8 mouse cellular contexts compared by ENCODE assay signal in the genomic region with DNA sequence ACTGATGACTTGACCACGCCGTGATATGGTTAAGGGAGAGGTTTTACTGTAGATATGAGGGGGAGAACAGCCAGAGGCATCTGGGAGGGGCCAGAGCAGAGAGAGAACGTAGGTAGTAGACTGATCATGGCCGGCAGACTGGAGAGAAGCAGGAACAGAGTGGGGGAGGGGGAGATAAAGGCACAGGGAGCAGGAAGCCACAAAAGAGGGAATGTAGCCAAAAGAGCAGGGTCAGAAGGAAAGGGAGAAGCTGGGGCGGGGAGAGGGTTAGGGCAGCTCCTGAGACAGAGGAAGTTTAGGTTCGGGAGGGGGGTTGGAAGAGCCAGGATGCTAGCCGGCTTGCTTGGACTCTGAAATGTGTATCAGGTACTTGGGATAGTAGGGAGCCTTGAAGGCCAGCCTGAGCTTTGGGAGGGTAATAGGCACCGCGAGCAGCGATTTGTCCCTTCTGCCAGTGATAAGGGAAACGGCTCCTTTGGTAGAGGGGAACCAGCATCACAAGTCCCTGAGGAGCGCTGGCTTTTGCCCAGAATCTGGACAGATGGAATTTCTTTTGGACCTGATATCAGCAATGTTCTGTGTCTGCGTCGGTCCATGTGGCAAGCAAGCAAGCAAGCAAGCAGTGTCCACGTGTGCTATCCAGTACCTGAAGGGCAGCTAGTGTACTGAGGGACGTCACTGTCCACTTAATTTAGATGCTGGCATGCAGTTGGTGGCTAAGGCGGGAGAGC. TPM values are rescaled to one million over a fixed set of nuclear protein-coding genes. Genes with fewer than 3 reads are reported as not detected.
DNase-seq lines count a peak whose midpoint lies in the region; ATAC-seq lines count a peak whose summit lies in the region.

No protein-coding gene starts in this region.

- H3K27ac ChIP-seq in embryonic facial prominence, embryonic 15.5 days (replicated peaks) = no peak overlapping the region
- H3K27ac ChIP-seq in limb, embryonic 13.5 days = no peak overlapping the region
- peak overlapping the region; percentile 25; the same call in 1 of the 2 replicates for H3K27ac ChIP-seq in midbrain, embryonic 12.5 days (replicated peaks)

- H3K4me2 ChIP-seq in embryonic facial prominence, embryonic 15.5 days (replicated peaks) = peak overlapping the region; percentile 40
- H3K4me2 ChIP-seq in limb, embryonic 13.5 days (replicated peaks) = peak overlapping the region; percentile 54
- H3K4me2 ChIP-seq in midbrain, embryonic 12.5 days (replicated peaks) = peak overlapping the region; percentile 39

- no peak overlapping the region for H3K9ac ChIP-seq in embryonic facial prominence, embryonic 15.5 days
- no peak overlapping the region; the same call in 1 of the 2 replicates for H3K9ac ChIP-seq in limb, embryonic 13.5 days
- H3K9ac ChIP-seq in midbrain, embryonic 12.5 days (replicated peaks) = no peak overlapping the region; the same call in 1 of the 2 replicates

- no peaks in the 10 kb centered on the region for H3K9me3 ChIP-seq in embryonic facial prominence, embryonic 15.5 days (replicated peaks)
- H3K9me3 ChIP-seq in limb, embryonic 13.5 days = no peaks in the 10 kb centered on the region
- H3K9me3 ChIP-seq in midbrain, embryonic 12.5 days = no peaks in the 10 kb centered on the region

- no peaks in the 10 kb centered on the region; the same call in 1 of the 2 replicates for H3K27me3 ChIP-seq in embryonic facial prominence, embryonic 15.5 days
- no peaks in the 10 kb centered on the region for H3K27me3 ChIP-seq in limb, embryonic 13.5 days
- peaks cover 17% of the 10 kb centered on the region for H3K27me3 ChIP-seq in midbrain, embryonic 12.5 days

- WGBS in embryonic facial prominence, embryonic 15.5 days = 25% methylated on average over 17 of the region's 17 CpGs
- 30% methylated on average over 17 of the region's 17 CpGs for WGBS in limb, embryonic 13.5 days
- WGBS in midbrain, embryonic 12.5 days = 21% methylated on average over 17 of the region's 17 CpGs

- ATAC-seq in embryonic facial prominence, embryonic 15.5 days (ENCODE audit: insufficient number of reproducible peaks, low FRiP score, low TSS enrichment, low read depth) = peak; percentile 55
- peak; percentile 26 to 38 for ATAC-seq in hematopoietic stem cell, adult 5-6 weeks (replicated peaks in 1 of 2; ENCODE audit: insufficient read depth in 1 of 2, low FRiP score in 2 of 2, low TSS enrichment in 1 of 2, low read depth in 1 of 2, poor library complexity in 2 of 2, severe bottlenecking in 2 of 2)
- peak; percentile 60; the same call in 1 of the 2 replicates for ATAC-seq in limb, embryonic 13.5 days (ENCODE audit: low FRiP score, low read depth)
- peak; percentile 71 for ATAC-seq in midbrain, embryonic 12.5 days (ENCODE audit: low FRiP score, low read depth)

- peaks cover 21% of the 10 kb centered on the region for H3K4me1 ChIP-seq in embryonic facial prominence, embryonic 15.5 days
- H3K4me1 ChIP-seq in limb, embryonic 13.5 days = peaks cover 22% of the 10 kb centered on the region
- H3K4me1 ChIP-seq in midbrain, embryonic 12.5 days = peaks cover 33% of the 10 kb centered on the region

- peak; percentile 56 to 76 for DNase-seq in cerebellum, postnatal 10 days
- no peak for DNase-seq in cerebellum, adult 9-11 months
- peak; percentile 21 to 33 for DNase-seq in thymus, postnatal 36 days
- no peak for DNase-seq in B cell, adult 2 months

- peak overlapping the region; percentile 18 for H3K4me3 ChIP-seq in embryonic facial prominence, embryonic 15.5 days (replicated peaks)
- H3K4me3 ChIP-seq in limb, embryonic 13.5 days = peak overlapping the region; percentile 15; the same call in 1 of the 2 replicates
- H3K4me3 ChIP-seq in midbrain, embryonic 12.5 days = peak overlapping the region; percentile 5; the same call in 1 of the 2 replicates

- no peaks in the 10 kb centered on the region for H3K36me3 ChIP-seq in embryonic facial prominence, embryonic 15.5 days
- H3K36me3 ChIP-seq in limb, embryonic 13.5 days = no peaks in the 10 kb centered on the region
- H3K36me3 ChIP-seq in midbrain, embryonic 12.5 days = no peaks in the 10 kb centered on the region

RNA-seq across cellular contexts. Expression of gene Cox7a2l, which starts 10.7 kb away (rescaled TPM):
- 163 and 167 TPM in 2 replicates for polyA plus RNA-seq in embryonic facial prominence, embryonic 15.5 days (2015; fragmentation: Nextera tagmentation; extraction: Ambion mirVana)
- 243 and 458 TPM in 2 replicates for total RNA-seq in hematopoietic stem cell, adult 5-6 weeks (2017)
- polyA plus RNA-seq in limb, embryonic 13.5 days (2015; fragmentation: Nextera tagmentation; extraction: Ambion mirVana) = 138 and 140 TPM in 2 replicates
- polyA plus RNA-seq in midbrain, embryonic 12.5 days (2016; fragmentation: Nextera tagmentation; extraction: Ambion mirVana) = 150 TPM in 2 replicates

Comparison
In these comparisons a context has a peak if more than half of its experiments do, and no peak if none do; other contexts are left out.
1. DNase-seq: peak in cerebellum, postnatal 10 days (2 of 2) and thymus, postnatal 36 days (2 of 2); none in cerebellum, adult 9-11 months (single experiment) and B cell, adult 2 months (0 of 2).
2. Peak in every context shown above with its lines, with median percentiles within 50 percentile points of each other: ATAC-seq, H3K4me2 ChIP-seq and H3K4me3 ChIP-seq.